17 mouse cellular contexts compared by ENCODE assay signal in genomic region chr2:6196363-6196973, GRCm38 (mm10). TPM values are rescaled to one million over a fixed set of nuclear protein-coding genes. Genes with fewer than 3 reads are reported as not detected.
A peak's percentile ranks its signal among the peaks of the same experiment; 100 is the strongest.
DNase-seq lines count a peak whose midpoint lies in the region; ATAC-seq lines count a peak whose summit lies in the region.
"Had no signal": no experiment of that assay in that cellular context is flagged by ENCODE, and none has a peak within 500 bp of the region (broad histone marks: within the 10 kb centered on the region; RNA-seq: fewer than 3 reads in every experiment).

No protein-coding gene starts in this region.

- no peak for ATAC-seq in hindbrain, embryonic 13.5 days (ENCODE audit: low FRiP score)
- ATAC-seq in intestine, embryonic 15.5 days = peak; percentile 46
- peak; percentile 53 for ATAC-seq in midbrain, embryonic 15.5 days (replicated peaks)
- ATAC-seq: activated CD4-positive, CD25-positive, alpha-beta regulatory T cell, adult 4 months had no signal

- WGBS in hindbrain, embryonic 10.5 days = 56% methylated on average over 10 of the region's 10 CpGs
- 28% methylated on average over 9 of the region's 10 CpGs for WGBS in hindbrain, embryonic 13.5 days
- 44% methylated on average over 9 of the region's 10 CpGs for WGBS in intestine, embryonic 15.5 days
- WGBS in midbrain, embryonic 15.5 days = 30% methylated on average over 10 of the region's 10 CpGs

- no peak overlapping the region for H3K9ac ChIP-seq in hindbrain, embryonic 13.5 days
- H3K9ac ChIP-seq in intestine, embryonic 15.5 days = no peak overlapping the region
- H3K9ac ChIP-seq in midbrain, embryonic 15.5 days = no peak overlapping the region
- H3K9ac ChIP-seq: embryonic facial prominence, embryonic 15.5 days; liver, embryonic 14.5 days had no signal

- H3K4me2 ChIP-seq in hindbrain, embryonic 13.5 days = no peak overlapping the region
- peak overlapping the region; percentile 23; the same call in 1 of the 2 replicates for H3K4me2 ChIP-seq in intestine, embryonic 15.5 days (replicated peaks)
- peak overlapping the region; percentile 13; the same call in 1 of the 2 replicates for H3K4me2 ChIP-seq in midbrain, embryonic 15.5 days
- H3K4me2 ChIP-seq: embryonic facial prominence, embryonic 15.5 days had no signal

- H3K4me1 ChIP-seq in hindbrain, embryonic 10.5 days (replicated peaks) = peaks cover 22% of the 10 kb centered on the region
- H3K4me1 ChIP-seq in hindbrain, embryonic 13.5 days (replicated peaks) = peaks cover 29% of the 10 kb centered on the region
- H3K4me1 ChIP-seq in intestine, embryonic 15.5 days (replicated peaks) = peaks cover 12% of the 10 kb centered on the region; the same call in 1 of the 2 replicates
- H3K4me1 ChIP-seq in midbrain, embryonic 15.5 days = peaks cover 12% of the 10 kb centered on the region

- DNase-seq in hindbrain, embryonic 10.5 days (ENCODE audit: low spot score) = no peak
- peak; percentile 51 for DNase-seq in embryo, embryonic 11 days
- no peak for DNase-seq in layer of hippocampus, adult 8-10 months (ENCODE audit: low spot score in 2 of 2)
- no peak for DNase-seq in kidney, postnatal 14 days
- no peak for DNase-seq in right cerebral cortex, postnatal 10 days (ENCODE audit: low spot score in 2 of 2)
- DNase-seq: cerebellum, adult 9-10 months; heart, adult 18-20 months; heart, postnatal 36 days; kidney, postnatal 25 days; thymus, postnatal 14 days had no signal

- no peak overlapping the region for H3K4me3 ChIP-seq in hindbrain, embryonic 10.5 days
- no peak overlapping the region for H3K4me3 ChIP-seq in hindbrain, embryonic 13.5 days
- no peak overlapping the region for H3K4me3 ChIP-seq in intestine, embryonic 15.5 days (replicated peaks)
- H3K4me3 ChIP-seq in midbrain, embryonic 15.5 days = no peak overlapping the region
- H3K4me3 ChIP-seq: embryonic facial prominence, embryonic 15.5 days had no signal

- H3K36me3 ChIP-seq in hindbrain, embryonic 10.5 days = no peaks in the 10 kb centered on the region
- no peaks in the 10 kb centered on the region for H3K36me3 ChIP-seq in hindbrain, embryonic 13.5 days
- no peaks in the 10 kb centered on the region for H3K36me3 ChIP-seq in intestine, embryonic 15.5 days
- no peaks in the 10 kb centered on the region for H3K36me3 ChIP-seq in midbrain, embryonic 15.5 days (replicated peaks)
- H3K36me3 ChIP-seq: embryonic facial prominence, embryonic 15.5 days had no signal

- H3K27ac ChIP-seq in hindbrain, embryonic 10.5 days = 0 out of 2 replicates have a peak overlapping the region, but pooled peaks have one; percentile 23
- no peak overlapping the region for H3K27ac ChIP-seq in hindbrain, embryonic 13.5 days
- no peak overlapping the region; the same call in 1 of the 2 replicates for H3K27ac ChIP-seq in intestine, embryonic 15.5 days
- peak overlapping the region; percentile 45 for H3K27ac ChIP-seq in midbrain, embryonic 15.5 days
- H3K27ac ChIP-seq: embryonic facial prominence, embryonic 15.5 days; liver, embryonic 14.5 days had no signal

- no peaks in the 10 kb centered on the region for H3K9me3 ChIP-seq in hindbrain, embryonic 10.5 days
- no peaks in the 10 kb centered on the region for H3K9me3 ChIP-seq in hindbrain, embryonic 13.5 days
- no peaks in the 10 kb centered on the region for H3K9me3 ChIP-seq in intestine, embryonic 15.5 days
- H3K9me3 ChIP-seq in midbrain, embryonic 15.5 days = no peaks in the 10 kb centered on the region
- H3K9me3 ChIP-seq: embryonic facial prominence, embryonic 15.5 days had no signal

- no peaks in the 10 kb centered on the region for H3K27me3 ChIP-seq in hindbrain, embryonic 10.5 days (ENCODE audit: insufficient read depth, poor library complexity, severe bottlenecking)
- H3K27me3 ChIP-seq in hindbrain, embryonic 13.5 days = 0 out of 2 replicates have a peak, but pooled peaks cover 2% of the 10 kb centered on the region
- H3K27me3 ChIP-seq in intestine, embryonic 15.5 days (replicated peaks) = no peaks in the 10 kb centered on the region
- no peaks in the 10 kb centered on the region for H3K27me3 ChIP-seq in midbrain, embryonic 15.5 days (replicated peaks)
- H3K27me3 ChIP-seq: embryonic facial prominence, embryonic 15.5 days had no signal

RNA-seq across cellular contexts. Expression of gene Echdc3, which starts 16.4 kb away (rescaled TPM):
- 2.4 and 2.6 TPM in 2 replicates for polyA plus RNA-seq in hindbrain, embryonic 10.5 days (2016; fragmentation: Nextera tagmentation; extraction: Ambion mirVana)
- 1.8 and 2.3 TPM in 2 replicates for polyA plus RNA-seq in hindbrain, embryonic 13.5 days (2015; fragmentation: Nextera tagmentation; extraction: Ambion mirVana)
- polyA plus RNA-seq in intestine, embryonic 15.5 days (2015; fragmentation: Nextera tagmentation; extraction: Ambion mirVana) = 12.0 and 13.6 TPM in 2 replicates
- 1.2 and 1.3 TPM in 2 replicates for polyA plus RNA-seq in midbrain, embryonic 15.5 days (2015; fragmentation: Nextera tagmentation; extraction: Ambion mirVana)
- 1 to 10 TPM in 2 of 4 experiments, under 1 TPM in 2; 0.23 to 1.5 (median 0.90) TPM for total RNA-seq in layer of hippocampus, adult 8-10 months (2022)
- total RNA-seq: MEL had no signal
- polyA plus RNA-seq: activated CD4-positive, CD25-positive, alpha-beta regulatory T cell, adult 4 months had no signal

Comparison
In these comparisons a context has a peak if more than half of its experiments do, and no peak if none do; other contexts are left out.
1. H3K27ac ChIP-seq: peak in hindbrain, embryonic 10.5 days (single experiment) and midbrain, embryonic 15.5 days (single experiment); none in hindbrain, embryonic 13.5 days (single experiment) and intestine, embryonic 15.5 days (single experiment).